In the genomic region with DNA sequence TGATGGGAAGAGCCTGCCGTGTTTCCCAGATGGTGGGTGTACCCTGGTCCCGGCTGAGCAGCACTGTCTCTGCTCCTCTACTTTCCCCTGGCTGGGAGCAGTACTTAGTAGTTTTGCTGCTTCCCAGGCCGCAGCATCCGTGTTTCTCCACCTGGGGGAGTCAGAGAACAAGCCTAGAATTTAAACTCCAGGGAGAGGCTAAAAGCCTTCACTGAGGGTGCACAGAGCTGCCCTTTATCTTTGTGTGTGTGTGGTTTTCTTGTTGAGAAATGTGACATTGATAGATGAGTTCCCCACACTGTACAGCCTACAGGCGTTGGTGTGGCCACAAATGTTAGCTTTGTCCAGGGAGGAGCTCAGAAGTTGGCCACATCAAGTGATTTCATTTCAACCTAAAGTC, we compare ENCODE assay signal across 8 mouse cellular contexts. TPM values are rescaled to one million over a fixed set of nuclear protein-coding genes. Genes with fewer than 3 reads are reported as not detected.
DNase-seq lines count a peak whose midpoint lies in the region; ATAC-seq and TF ChIP-seq lines count a peak whose summit lies in the region.
"Had no signal": no experiment of that assay in that cellular context is flagged by ENCODE, and none has a peak within 500 bp of the region (broad histone marks: within the 10 kb centered on the region; RNA-seq: fewer than 3 reads in every experiment).

No protein-coding gene starts in this region.

- peak; percentile 87 to 98 (median 89) for TF ChIP-seq CTCF in MEL (IDR thresholded peaks at IDR 0.05 in 2 of 3, conservative IDR thresholded peaks at IDR 0.05 in 1 of 3; ENCODE audit: control insufficient read depth in 1 of 3, insufficient read depth in 1 of 3, low read depth in 2 of 3, low read length in 3 of 3, poor library complexity in 1 of 3, severe bottlenecking in 1 of 3)

- no peak for TF ChIP-seq POLR2A in MEL (IDR thresholded peaks at IDR 0.05; ENCODE audit: control insufficient read depth in 1 of 2, insufficient read depth in 1 of 2, low read depth in 1 of 2, low read length in 2 of 2, poor library complexity in 1 of 2)

- H3K36me3 ChIP-seq in MEL (ENCODE audit: control insufficient read depth in 1 of 2, insufficient read depth in 2 of 2, low read length in 2 of 2) = peaks cover 0 to 14% of the 10 kb centered on the region in 2 experiments; a peak in 2 of 4 replicates

- H3K9me3 ChIP-seq in MEL (replicated peaks; ENCODE audit: insufficient read depth, low read length) = no peaks in the 10 kb centered on the region
- H3K9me3 ChIP-seq: limb, embryonic 13.5 days had no signal

- peak; percentile 69 to 70 for TF ChIP-seq EP300 in MEL (IDR thresholded peaks at IDR 0.05; ENCODE audit: low read depth in 1 of 2, low read length in 2 of 2)

- no peak; the same call in none of the 2 replicates for TF ChIP-seq RAD21 in MEL (IDR thresholded peaks at IDR 0.05; ENCODE audit: low read depth, low read length)

- H3K4me1 ChIP-seq in MEL (ENCODE audit: control insufficient read depth in 1 of 2, insufficient read depth in 2 of 2, low read length in 2 of 2) = peaks cover 0 to 6% of the 10 kb centered on the region in 2 experiments; a peak in 3 of 4 replicates
- H3K4me1 ChIP-seq: limb, embryonic 13.5 days had no signal

- no peaks in the 10 kb centered on the region for H3K27me3 ChIP-seq in MEL (ENCODE audit: control insufficient read depth in 1 of 2, insufficient read depth in 2 of 2, low read length in 2 of 2)
- H3K27me3 ChIP-seq: limb, embryonic 13.5 days had no signal

- peak overlapping the region; percentile 26; the same call in 1 of the 2 replicates for H3K27ac ChIP-seq in MEL (ENCODE audit: control insufficient read depth, low read depth, low read length)
- H3K27ac ChIP-seq: limb, embryonic 13.5 days had no signal

- H3K79me2 ChIP-seq in MEL (ENCODE audit: control insufficient read depth, insufficient read depth, low read length, poor library complexity) = no peaks in the 10 kb centered on the region

- H3K4me3 ChIP-seq in MEL (ENCODE audit: control insufficient read depth in 1 of 2, insufficient read depth in 1 of 2, low read depth in 2 of 2, low read length in 2 of 2) = no peak overlapping the region
- H3K4me3 ChIP-seq: limb, embryonic 13.5 days had no signal

- ATAC-seq in erythroblast, adult 5-6 weeks (replicated peaks; ENCODE audit: low FRiP score, poor library complexity, severe bottlenecking) = peak; percentile 62
- peak; percentile 86 for ATAC-seq in megakaryocyte, adult 5-6 weeks (ENCODE audit: poor library complexity, severe bottlenecking)

- 0 out of 2 replicates have a peak overlapping the region, but pooled peaks have one; percentile 6 for H3K9ac ChIP-seq in MEL (ENCODE audit: control insufficient read depth, low read depth, low read length, poor library complexity, severe bottlenecking)
- H3K9ac ChIP-seq: limb, embryonic 13.5 days had no signal

- peak; percentile 91 for DNase-seq in MEL (ENCODE audit: low read depth, low spot score)
- DNase-seq in adrenal gland, postnatal 25 days = peak; percentile 72
- DNase-seq in heart, postnatal 4 days = peak; percentile 85
- peak; percentile 68 to 79 for DNase-seq in layer of hippocampus, postnatal 14 days (ENCODE audit: low spot score in 2 of 2)
- DNase-seq in spleen, adult 18-20 months = peak; percentile 53 to 68

TF ChIP-seq in MEL, 35 proteins besides CTCF, POLR2A, EP300 and RAD21:
- TF ChIP-seq MAX (IDR thresholded peaks at IDR 0.05; ENCODE audit: low read length) (no peak), ZNF384 (IDR thresholded peaks at IDR 0.05; ENCODE audit: low read depth, low read length) (0 out of 2 replicates have a peak, but pooled peaks have one; percentile 25), GABPA (IDR thresholded peaks at IDR 0.05; ENCODE audit: low read depth, low read length) (no peak), HCFC1 (IDR thresholded peaks at IDR 0.05; ENCODE audit: low read depth, low read length) (no peak), MYB (IDR thresholded peaks at IDR 0.05; ENCODE audit: low read depth, low read length) (no peak), ZKSCAN1 (IDR thresholded peaks at IDR 0.05; ENCODE audit: low read depth, low read length) (no peak), KAT2A (conservative IDR thresholded peaks at IDR 0.05; ENCODE audit: low read depth, low read length) (no peak), JUND (IDR thresholded peaks at IDR 0.05; ENCODE audit: low read depth, low read length) (peak; percentile 42; the same call in 1 of the 2 replicates), GATA1 (IDR thresholded peaks at IDR 0.05; ENCODE audit: low read depth, low read length) (peak; percentile 87), NELFE (IDR thresholded peaks at IDR 0.05; ENCODE audit: low read depth, low read length) (no peak), ZC3H11A (IDR thresholded peaks at IDR 0.05; ENCODE audit: low read depth, low read length) (peak; percentile 96), MAFK (IDR thresholded peaks at IDR 0.05; ENCODE audit: borderline replicate concordance, low read depth, low read length) (no peak), POLR2AphosphoS2 (IDR thresholded peaks at IDR 0.05; ENCODE audit: low read length) (no peak), E2F4 (IDR thresholded peaks at IDR 0.05; ENCODE audit: borderline replicate concordance, low read depth, low read length) (no peak), SIN3A (IDR thresholded peaks at IDR 0.05; ENCODE audit: low read length) (peak; percentile 82), CHD2 (IDR thresholded peaks at IDR 0.05; ENCODE audit: low read length) (no peak), MAZ (IDR thresholded peaks at IDR 0.05; ENCODE audit: low read depth, low read length) (no peak), NRF1 (IDR thresholded peaks at IDR 0.05; ENCODE audit: insufficient read depth, low read depth, low read length, poor library complexity, severe bottlenecking) (no peak), SMC3 (IDR thresholded peaks at IDR 0.05; ENCODE audit: low read depth, low read length) (peak; percentile 97), CHD1 (IDR thresholded peaks at IDR 0.05; ENCODE audit: low read depth, low read length) (no peak), MXI1 (IDR thresholded peaks at IDR 0.05; ENCODE audit: low read depth, low read length) (peak; percentile 39; the same call in 1 of the 2 replicates), TAL1 (IDR thresholded peaks at IDR 0.05; ENCODE audit: low read length) (no peak), MEF2A (IDR thresholded peaks at IDR 0.05; ENCODE audit: extremely low read depth, insufficient replicate concordance, low read depth, low read length, poor library complexity, severe bottlenecking) (no peak), ELF1 (IDR thresholded peaks at IDR 0.05; ENCODE audit: low read depth, low read length) (peak; percentile 63; the same call in 1 of the 2 replicates), RCOR1 (IDR thresholded peaks at IDR 0.05; ENCODE audit: low read depth, low read length) (no peak), POLR2AphosphoS5 (IDR thresholded peaks at IDR 0.05; ENCODE audit: borderline replicate concordance, low read depth, low read length) (no peak), TBP (IDR thresholded peaks at IDR 0.05; ENCODE audit: low read depth, low read length) (no peak), UBTF (IDR thresholded peaks at IDR 0.05; ENCODE audit: borderline replicate concordance, insufficient read depth, low read depth, low read length) (no peak), MYC (IDR thresholded peaks at IDR 0.05; ENCODE audit: low read depth, low read length) (peak; percentile 61), ZMIZ1 (IDR thresholded peaks at IDR 0.05; ENCODE audit: low read depth, low read length) (no peak), ETS1 (IDR thresholded peaks at IDR 0.05; ENCODE audit: low read depth, low read length) (peak; percentile 45; the same call in 1 of the 2 replicates), USF1 (IDR thresholded peaks at IDR 0.05; ENCODE audit: low read depth, low read length) (no peak; the same call in 1 of the 2 replicates), USF2 (IDR thresholded peaks at IDR 0.05; ENCODE audit: borderline replicate concordance in 1 of 2, insufficient read depth in 1 of 2, low read depth in 1 of 2, low read length in 2 of 2) (no peak), BHLHE40 (IDR thresholded peaks at IDR 0.05; ENCODE audit: borderline replicate concordance, low read depth, low read length) (no peak), TCF12 (IDR thresholded peaks at IDR 0.05; ENCODE audit: low read depth, low read length) (peak; percentile 45; the same call in 1 of the 2 replicates)

RNA-seq across cellular contexts. Expression of a gene that starts 7.3 kb away (rescaled TPM):
- total RNA-seq in MEL (2012; rRNA removed) = 72.0 and 78.6 TPM in 2 replicates
- 10 to 100 TPM; 93.9 to 100.0 TPM for polyA plus RNA-seq in MEL (2012; ENCODE audit: insufficient read depth in 1 of 2, insufficient read length in 2 of 2, low read depth in 1 of 2, low replicate concordance in 2 of 2, missing spikeins in 1 of 2)
- 98.6 and 115 TPM in 2 replicates for total RNA-seq in adrenal gland, postnatal 25 days (2021)
- 41.1 and 42.6 TPM in 2 replicates for total RNA-seq in erythroblast, adult 5-6 weeks (2015; ENCODE audit: low replicate concordance)
- total RNA-seq in erythroblast, adult 5-6 weeks (2017; ENCODE audit: low replicate concordance) = 60.8 and 61.2 TPM in 2 replicates
- 100 to 1,000 TPM; 126 to 128 TPM for total RNA-seq in heart, postnatal 4 days (2021)
- total RNA-seq in layer of hippocampus, postnatal 14 days (2021) = 100 to 1,000 TPM; 250 to 255 TPM
- 164 and 178 TPM in 2 replicates for total RNA-seq in megakaryocyte, adult 5-6 weeks (2015)
- 293 and 306 TPM in 2 replicates for total RNA-seq in megakaryocyte, adult 5-6 weeks (2017)
